Mouse (Mus musculus) c-Kit-negative CD71-positive TER-119-positive erythroid progenitor cells, embryonic 14.5 days (primary cell): Measurements from ENCODE around the gene Map3k21.

Experiments used
- DNase-seq: peaks from one replicate; pipeline ENCODE4 v3.0.0-alpha.2; 2013; ENCODE audit warnings: low read depth, low spot score

Map3k21 gene

GRCm38 (mm10) chr8:125963807-125964211 lies 53.6 kb downstream of the Map3k21 start:
- DNase-seq, result no peak

GRCm38 (mm10) chr8:125971336-125971735 lies 61.1 kb downstream of the Map3k21 start:
- no peak for DNase-seq

- DNase-seq, result no peak
These were observed 65.7 kb downstream of the Map3k21 start for GRCm38 (mm10) chr8:125975981-125976380.

DNA sequence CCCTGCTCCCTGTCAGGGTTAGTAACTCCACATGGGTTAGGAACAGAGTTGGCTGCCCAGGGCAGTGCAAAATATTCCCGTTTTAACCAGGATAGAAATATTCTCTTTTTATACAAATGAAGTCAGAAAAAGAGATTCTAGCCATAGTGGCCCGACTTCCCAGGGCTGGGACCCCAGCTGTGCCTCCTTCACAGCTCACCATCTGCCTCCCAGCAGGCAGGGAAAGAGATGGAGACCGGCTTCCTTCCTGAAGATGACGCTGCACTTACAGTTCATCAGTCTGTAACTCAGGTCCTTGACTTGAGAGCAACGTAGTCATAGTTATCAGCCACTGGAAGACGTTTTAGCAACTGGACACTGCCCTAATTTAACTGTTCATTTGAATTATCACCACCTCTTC lies 70.6 kb downstream of the Map3k21 start:
- DNase-seq, result no peak

- no peak for DNase-seq
These were observed 73.3 kb downstream of the Map3k21 start for GRCm38 (mm10) chr8:125983515-125983914.

DNA sequence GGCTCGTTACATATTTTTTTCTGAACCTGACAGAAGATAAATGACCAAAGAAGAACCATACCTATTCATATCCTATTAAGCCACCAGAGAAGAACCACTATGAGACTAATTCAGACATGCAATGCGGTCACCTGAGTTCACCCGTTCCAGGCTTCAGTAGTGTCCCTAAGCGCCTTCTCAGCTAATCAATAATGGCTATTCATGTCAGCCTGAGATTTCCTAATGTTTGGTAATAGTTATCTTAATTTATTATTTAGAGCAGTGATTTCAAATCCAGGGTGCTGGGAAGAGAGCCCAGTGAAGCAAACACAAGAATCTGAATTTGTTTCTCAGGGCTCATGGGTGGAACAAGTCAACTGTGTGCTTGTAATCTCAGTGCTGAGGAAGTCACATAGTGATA lies 73.9 kb downstream of the Map3k21 start:
- DNase-seq, result no peak

DNA sequence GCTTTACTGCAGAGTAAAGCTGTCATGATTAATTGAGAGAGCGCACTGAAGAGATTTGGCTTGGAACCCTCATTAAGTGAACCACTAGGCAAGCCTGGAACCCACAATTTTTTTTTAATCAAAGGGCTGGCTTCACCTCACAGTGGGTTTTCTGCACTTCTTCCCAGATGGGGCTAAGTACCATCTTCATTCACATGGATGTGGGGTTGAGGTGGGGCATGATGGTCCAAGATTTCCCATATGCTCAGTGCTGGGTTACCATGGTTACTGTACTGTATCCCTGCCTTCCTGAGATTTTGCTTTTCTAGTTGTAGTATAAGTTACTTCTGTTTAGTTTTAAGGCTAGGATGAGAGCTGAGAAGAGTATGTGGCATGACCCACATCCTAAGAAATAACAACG lies 75.1 kb downstream of the Map3k21 start:
- DNase-seq, result no peak

GRCm38 (mm10) chr8:125986999-125987589 lies 76.8 kb downstream of the Map3k21 start:
- no peak for DNase-seq

GRCm38 (mm10) chr8:125987996-125988395 lies 77.7 kb downstream of the Map3k21 start:
- no peak for DNase-seq

- no peak for DNase-seq
These were observed 83.4 kb downstream of the Map3k21 start for GRCm38 (mm10) chr8:125993636-125994035.

DNA sequence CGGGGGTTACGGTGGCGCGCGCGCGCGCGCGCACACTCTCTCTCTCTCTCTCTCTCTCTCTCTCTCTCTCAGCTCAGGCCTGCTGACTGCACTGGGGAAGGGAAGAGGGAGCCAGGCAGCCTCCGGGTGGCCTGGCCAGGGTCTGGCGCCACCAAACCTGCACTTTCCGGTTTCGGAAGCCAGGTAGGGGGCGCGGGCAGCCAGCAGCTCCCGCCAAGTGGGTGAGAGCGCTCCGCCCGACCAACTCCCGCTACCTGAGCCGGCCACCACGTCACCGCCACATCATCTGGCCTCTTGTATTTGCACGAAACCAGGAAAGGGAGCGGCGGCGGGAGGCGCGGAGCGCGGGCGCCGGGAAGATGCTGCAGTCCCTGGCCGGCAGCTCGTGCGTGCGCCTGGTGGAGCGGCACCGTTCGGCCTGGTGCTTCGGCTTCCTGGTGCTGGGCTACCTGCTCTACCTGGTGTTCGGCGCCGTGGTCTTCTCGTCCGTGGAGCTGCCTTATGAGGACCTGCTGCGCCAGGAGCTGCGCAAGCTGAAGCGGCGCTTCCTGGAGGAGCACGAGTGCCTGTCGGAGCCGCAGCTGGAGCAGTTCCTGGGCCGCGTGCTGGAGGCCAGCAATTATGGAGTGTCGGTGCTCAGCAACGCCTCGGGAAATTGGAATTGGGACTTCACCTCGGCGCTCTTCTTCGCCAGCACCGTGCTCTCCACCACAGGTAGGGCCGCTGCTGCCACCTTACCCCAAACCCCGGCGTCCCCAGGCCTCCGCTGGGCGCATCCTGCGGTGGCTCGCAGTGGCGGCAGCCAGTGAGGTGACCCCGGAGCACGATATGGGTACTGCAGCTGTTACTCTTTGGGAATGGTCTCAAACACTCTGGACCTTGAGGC lies 85.1 kb downstream of the Map3k21 start, which contains the start of gene Kcnk1:
Kcnk1 (plus strand) TSS at position 70 of the 886 bp plus-strand sequence.
- no peak for DNase-seq

DNA sequence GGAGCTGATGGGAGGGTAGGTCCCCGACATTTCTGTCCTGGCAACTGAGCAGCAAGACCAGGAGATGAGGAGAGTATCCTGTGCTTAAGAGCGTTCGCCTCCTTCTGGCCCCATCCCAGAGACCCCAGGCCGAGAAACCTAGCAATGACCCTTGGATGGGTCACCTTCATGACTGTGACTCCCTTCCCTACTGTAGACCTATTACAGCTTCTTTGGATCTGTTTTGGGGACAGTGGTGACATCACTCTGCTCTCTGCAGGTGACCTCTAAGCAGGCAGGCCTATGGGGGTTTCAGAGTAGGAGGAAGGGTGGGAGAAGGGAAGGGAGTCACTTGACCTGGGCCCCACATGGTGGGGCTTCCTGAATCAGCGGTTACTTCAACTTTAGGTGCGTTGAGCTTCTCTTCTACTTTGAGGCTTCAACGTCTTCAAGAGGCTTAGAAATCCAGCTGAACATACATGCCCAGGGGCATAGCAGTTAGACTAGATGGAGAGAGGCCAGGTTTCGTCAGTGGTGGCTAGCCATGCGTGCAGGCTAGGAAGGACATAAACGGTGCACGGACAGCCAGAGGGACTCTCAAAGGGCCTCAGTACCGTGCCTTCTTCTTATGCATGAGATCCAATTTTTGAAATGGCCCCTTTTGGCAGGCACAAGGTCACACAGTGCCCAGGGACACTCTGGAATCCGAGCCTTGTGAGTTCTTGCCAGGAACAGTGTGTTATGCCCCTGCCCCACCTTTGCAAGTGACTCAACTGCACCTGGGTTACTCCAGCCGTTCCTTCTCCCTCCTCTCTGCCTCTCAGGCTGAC lies 86.0 kb downstream of the Map3k21 start:
- DNase-seq, result no peak

GRCm38 (mm10) chr8:125996980-125997379 lies 86.7 kb downstream of the Map3k21 start:
- DNase-seq, result no peak
